Mouse (Mus musculus): ENCODE data around the gene Mip. TPM values are rescaled to one million over a fixed set of nuclear protein-coding genes. Genes with fewer than 3 reads are reported as not detected.

The Mip gene
- polyA plus RNA-seq, 1 experiment from 2014 or later, result 0.28 TPM

GRCm38 (mm10) chr10:128214981-128215380 is 10.7 kb upstream of the Mip start:
- no peak for ATAC-seq (replicated peaks; ENCODE audit: low FRiP score)
- no peak overlapping the region for H3K4me2 ChIP-seq (ENCODE audit: low read depth, low read length, severe bottlenecking)
- no peak overlapping the region for H3K4me3 ChIP-seq (ENCODE audit: low read depth, low read length)
- H3K27ac ChIP-seq (ENCODE audit: low read depth, low read length), result no peak overlapping the region
- H3K9ac ChIP-seq (ENCODE audit: low read length), result no peak overlapping the region
- H3K9me3 ChIP-seq (ENCODE audit: control insufficient read depth, low read length), result no peaks in the 10 kb centered on the region
- H3K27me3 ChIP-seq (ENCODE audit: control insufficient read depth, insufficient read depth, low read length), result no peaks in the 10 kb centered on the region
- peaks cover 6% of the 10 kb centered on the region; the same call in 1 of the 2 replicates for H3K4me1 ChIP-seq (replicated peaks; ENCODE audit: control insufficient read depth, insufficient read depth, low read length)
- no peaks in the 10 kb centered on the region for H3K36me3 ChIP-seq (ENCODE audit: control insufficient read depth, insufficient read depth, low read length)
- DNase-seq (ENCODE audit: low spot score), result no peak
- 87% methylated on average over 5 of the region's 5 CpGs for WGBS

- no peak overlapping the region for H3K4me3 ChIP-seq (ENCODE audit: low read depth, low read length)
- no peak overlapping the region for H3K9ac ChIP-seq (ENCODE audit: low read length)
- H3K9me3 ChIP-seq (ENCODE audit: control insufficient read depth, low read length), result no peaks in the 10 kb centered on the region
- WGBS, result 93% methylated on average over 18 of the region's 18 CpGs
- H3K27ac ChIP-seq (ENCODE audit: low read depth, low read length), result no peak overlapping the region
- H3K27me3 ChIP-seq (ENCODE audit: control insufficient read depth, insufficient read depth, low read length), result no peaks in the 10 kb centered on the region
- H3K4me1 ChIP-seq (replicated peaks; ENCODE audit: control insufficient read depth, insufficient read depth, low read length), result no peaks in the 10 kb centered on the region
- no peak overlapping the region for H3K4me2 ChIP-seq (ENCODE audit: low read depth, low read length, severe bottlenecking)
- no peaks in the 10 kb centered on the region for H3K36me3 ChIP-seq (ENCODE audit: control insufficient read depth, insufficient read depth, low read length)
- ATAC-seq (replicated peaks; ENCODE audit: low FRiP score), result no peak
- DNase-seq (ENCODE audit: low spot score), result no peak
These were observed 7.1 kb upstream of the Mip start for GRCm38 (mm10) chr10:128218387-128219117.

DNA sequence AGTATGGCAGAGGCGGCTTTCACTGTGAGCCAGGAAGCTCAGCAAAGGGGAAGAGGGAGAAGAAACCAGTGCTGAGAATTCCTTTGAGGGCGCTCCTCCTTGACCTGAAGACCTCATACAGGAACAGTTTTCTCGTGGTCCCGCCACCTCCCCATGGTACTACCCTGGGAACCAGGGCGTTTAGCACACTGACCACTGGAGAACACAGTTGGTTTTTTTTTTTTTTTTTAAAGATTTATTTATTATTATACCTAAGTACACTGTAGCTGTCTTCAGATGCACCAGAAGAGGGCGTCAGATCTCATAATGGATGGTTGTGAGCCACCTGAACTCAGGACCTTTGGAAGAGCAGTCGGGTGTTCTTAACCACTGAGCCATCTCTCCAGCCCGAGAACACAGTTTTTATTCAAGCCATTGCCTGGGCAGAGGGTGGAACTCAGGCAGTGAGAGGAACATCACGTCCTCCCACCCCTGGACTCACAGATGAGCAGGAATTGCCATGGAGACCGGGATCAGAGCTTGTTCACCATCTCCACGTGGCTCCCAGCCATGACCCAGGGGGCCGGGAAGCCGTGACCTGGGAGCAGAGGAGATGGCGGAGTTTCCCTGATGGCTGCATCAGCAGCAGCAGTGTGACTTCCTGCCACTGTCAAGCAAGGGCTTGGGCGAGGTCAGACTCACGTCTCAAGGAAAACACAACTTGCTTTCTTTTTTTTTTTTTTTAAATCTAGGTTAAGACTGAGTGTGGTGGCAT is 3.9 kb upstream of the Mip start:
- Histone ChIP-seq H3K4me3 (ENCODE audit: low read depth, low read length) (no peak overlapping the region), H3K4me1 (replicated peaks; ENCODE audit: control insufficient read depth, insufficient read depth, low read length) (peaks cover 2% of the 10 kb centered on the region; the same call in 1 of the 2 replicates), H3K4me2 (ENCODE audit: low read depth, low read length, severe bottlenecking) (no peak overlapping the region), H3K36me3 (ENCODE audit: control insufficient read depth, insufficient read depth, low read length) (no peaks in the 10 kb centered on the region), H3K9me3 (ENCODE audit: control insufficient read depth, low read length) (no peaks in the 10 kb centered on the region), H3K27me3 (ENCODE audit: control insufficient read depth, insufficient read depth, low read length) (no peaks in the 10 kb centered on the region), H3K27ac (ENCODE audit: low read depth, low read length) (no peak overlapping the region), H3K9ac (ENCODE audit: low read length) (no peak overlapping the region)
- WGBS, result 72% methylated on average over 16 of the region's 16 CpGs
- DNase-seq (ENCODE audit: low spot score) (no peak), ATAC-seq (replicated peaks; ENCODE audit: low FRiP score) (no peak)

DNA sequence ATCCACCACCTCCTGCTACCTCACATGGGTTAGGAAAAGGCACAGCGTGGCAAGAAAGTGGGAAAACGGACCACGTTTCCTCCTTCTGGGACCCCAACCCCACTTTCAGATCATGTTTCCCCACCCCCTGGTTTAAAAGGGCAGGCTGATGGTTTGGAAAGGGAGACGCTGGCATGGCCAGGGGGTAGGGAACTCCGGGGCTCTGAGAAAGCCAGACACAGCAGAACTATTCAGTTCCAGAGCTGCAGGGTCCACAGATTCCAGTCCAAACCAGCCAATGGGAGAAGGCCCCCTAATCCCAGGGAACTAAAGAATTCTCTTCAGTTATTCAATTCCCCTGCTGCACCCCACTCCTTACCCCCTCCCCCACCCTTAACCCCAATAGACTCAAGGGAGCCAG is 574 bp upstream of the Mip start:
- no peak for DNase-seq (ENCODE audit: low spot score)
- Histone ChIP-seq H3K4me1 (replicated peaks; ENCODE audit: control insufficient read depth, insufficient read depth, low read length) (peaks cover 2% of the 10 kb centered on the region; the same call in 1 of the 2 replicates), H3K4me3 (ENCODE audit: low read depth, low read length) (no peak overlapping the region), H3K4me2 (ENCODE audit: low read depth, low read length, severe bottlenecking) (no peak overlapping the region), H3K36me3 (ENCODE audit: control insufficient read depth, insufficient read depth, low read length) (no peaks in the 10 kb centered on the region), H3K9ac (ENCODE audit: low read length) (no peak overlapping the region; the same call in 1 of the 2 replicates), H3K27me3 (ENCODE audit: control insufficient read depth, insufficient read depth, low read length) (no peaks in the 10 kb centered on the region), H3K27ac (ENCODE audit: low read depth, low read length) (no peak overlapping the region), H3K9me3 (ENCODE audit: control insufficient read depth, low read length) (no peaks in the 10 kb centered on the region)
- ATAC-seq (replicated peaks; ENCODE audit: low FRiP score), result 0 out of 2 replicates have a peak, but pooled peaks have one; percentile 15
- 29% methylated on average over 5 of the region's 5 CpGs for WGBS

DNA sequence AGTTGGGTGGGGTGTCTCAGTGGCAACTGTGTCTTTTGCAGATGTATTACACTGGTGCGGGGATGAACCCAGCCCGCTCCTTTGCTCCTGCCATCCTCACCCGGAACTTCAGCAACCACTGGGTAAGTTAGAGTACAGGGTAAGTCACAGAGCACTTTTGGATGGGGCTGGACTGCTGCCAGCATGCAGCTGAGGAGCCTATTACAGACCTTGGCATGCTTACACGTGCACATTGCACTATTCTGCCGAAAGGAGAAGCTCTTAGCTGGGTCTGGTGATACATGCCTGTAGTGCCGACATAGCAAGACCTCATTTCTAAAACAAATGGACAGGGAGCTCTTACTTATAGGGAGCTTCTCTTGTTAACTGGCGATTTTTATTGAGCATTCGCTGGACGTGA is 2.0 kb downstream of the Mip start:
- peaks cover 6% of the 10 kb centered on the region; the same call in 1 of the 2 replicates for H3K4me1 ChIP-seq (replicated peaks; ENCODE audit: control insufficient read depth, insufficient read depth, low read length)
- no peak for ATAC-seq (replicated peaks; ENCODE audit: low FRiP score)
- 86% methylated on average over 9 of the region's 9 CpGs for WGBS

GRCm38 (mm10) chr10:128228009-128228408 is 2.4 kb downstream of the Mip start:
- Histone ChIP-seq H3K9me3 (ENCODE audit: control insufficient read depth, low read length) (no peaks in the 10 kb centered on the region), H3K4me1 (replicated peaks; ENCODE audit: control insufficient read depth, insufficient read depth, low read length) (peaks cover 9% of the 10 kb centered on the region), H3K27me3 (ENCODE audit: control insufficient read depth, insufficient read depth, low read length) (no peaks in the 10 kb centered on the region), H3K4me2 (ENCODE audit: low read depth, low read length, severe bottlenecking) (no peak overlapping the region), H3K4me3 (ENCODE audit: low read depth, low read length) (no peak overlapping the region), H3K9ac (ENCODE audit: low read length) (no peak overlapping the region), H3K36me3 (ENCODE audit: control insufficient read depth, insufficient read depth, low read length) (no peaks in the 10 kb centered on the region), H3K27ac (ENCODE audit: low read depth, low read length) (no peak overlapping the region)
- WGBS, result 96% methylated on average over 8 of the region's 8 CpGs
- no peak for ATAC-seq (replicated peaks; ENCODE audit: low FRiP score)
- DNase-seq (ENCODE audit: low spot score), result no peak

More for the DNA sequence above, 2.0 kb downstream of the Mip start:
- no peak overlapping the region for H3K27ac ChIP-seq (ENCODE audit: low read depth, low read length)
- DNase-seq (ENCODE audit: low spot score), result no peak
- no peak overlapping the region for H3K4me3 ChIP-seq (ENCODE audit: low read depth, low read length)
- no peak overlapping the region for H3K4me2 ChIP-seq (ENCODE audit: low read depth, low read length, severe bottlenecking)
- no peak overlapping the region for H3K9ac ChIP-seq (ENCODE audit: low read length)
- H3K27me3 ChIP-seq (ENCODE audit: control insufficient read depth, insufficient read depth, low read length), result no peaks in the 10 kb centered on the region
- no peaks in the 10 kb centered on the region for H3K36me3 ChIP-seq (ENCODE audit: control insufficient read depth, insufficient read depth, low read length)
- no peaks in the 10 kb centered on the region for H3K9me3 ChIP-seq (ENCODE audit: control insufficient read depth, low read length)

DNA sequence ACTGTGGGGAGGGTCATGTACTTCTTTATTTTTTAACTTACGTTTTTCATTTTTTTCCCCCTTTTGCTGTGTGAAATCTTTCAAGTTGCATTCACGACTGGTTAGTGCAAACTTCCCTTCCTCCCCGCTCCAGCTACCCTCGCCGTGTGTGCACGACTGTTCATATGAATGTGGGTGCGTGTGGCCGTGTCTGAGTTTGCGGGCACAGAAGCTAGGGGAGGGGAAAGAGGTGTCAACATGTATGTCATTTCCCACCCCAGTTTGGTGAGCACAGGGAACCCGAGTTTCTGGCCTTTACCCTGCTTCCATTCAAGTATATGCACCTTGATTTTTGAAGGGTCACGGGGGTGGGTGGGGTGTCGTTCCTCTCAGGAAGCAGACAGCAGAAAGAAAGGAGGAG is 4.9 kb downstream of the Mip start:
- Histone ChIP-seq H3K9me3 (ENCODE audit: control insufficient read depth, low read length) (no peaks in the 10 kb centered on the region), H3K27ac (ENCODE audit: low read depth, low read length) (no peak overlapping the region), H3K36me3 (ENCODE audit: control insufficient read depth, insufficient read depth, low read length) (no peaks in the 10 kb centered on the region), H3K4me1 (replicated peaks; ENCODE audit: control insufficient read depth, insufficient read depth, low read length) (peaks cover 12% of the 10 kb centered on the region), H3K9ac (ENCODE audit: low read length) (peak overlapping the region; percentile 91; the same call in 1 of the 2 replicates), H3K27me3 (ENCODE audit: control insufficient read depth, insufficient read depth, low read length) (no peaks in the 10 kb centered on the region), H3K4me2 (ENCODE audit: low read depth, low read length, severe bottlenecking) (no peak overlapping the region), H3K4me3 (ENCODE audit: low read depth, low read length) (no peak overlapping the region)
- 82% methylated on average over 12 of the region's 12 CpGs for WGBS
- DNase-seq (ENCODE audit: low spot score) (no peak), ATAC-seq (replicated peaks; ENCODE audit: low FRiP score) (no peak)

GRCm38 (mm10) chr10:128231146-128231545 is 5.5 kb downstream of the Mip start:
- Histone ChIP-seq H3K9me3 (ENCODE audit: control insufficient read depth, low read length) (no peaks in the 10 kb centered on the region), H3K27me3 (ENCODE audit: control insufficient read depth, insufficient read depth, low read length) (no peaks in the 10 kb centered on the region), H3K4me2 (ENCODE audit: low read depth, low read length, severe bottlenecking) (peak overlapping the region; percentile 79), H3K4me3 (ENCODE audit: low read depth, low read length) (peak overlapping the region; percentile 70), H3K27ac (ENCODE audit: low read depth, low read length) (peak overlapping the region; percentile 96; the same call in 1 of the 2 replicates), H3K4me1 (replicated peaks; ENCODE audit: control insufficient read depth, insufficient read depth, low read length) (peaks cover 10% of the 10 kb centered on the region), H3K9ac (ENCODE audit: low read length) (peak overlapping the region; percentile 91), H3K36me3 (ENCODE audit: control insufficient read depth, insufficient read depth, low read length) (no peaks in the 10 kb centered on the region)
- 22% methylated on average over 5 of the region's 5 CpGs for WGBS
- ATAC-seq (replicated peaks; ENCODE audit: low FRiP score) (no peak), DNase-seq (ENCODE audit: low spot score) (no peak)
